Mouse (Mus musculus) G1E (cell line): ENCODE data around the gene Nrp2. TPM values are rescaled to one million over a fixed set of nuclear protein-coding genes. Genes with fewer than 3 reads are reported as not detected.

Experiments
- ATAC-seq: 2 replicates; pipeline ENCODE4 v1.8.0; 2016; ENCODE audit warnings: mild to moderate bottlenecking; ENCODE audit not compliant: insufficient number of reproducible peaks, poor library complexity, low FRiP score, severe bottlenecking; ENCODE audit errors: extremely low read depth
- DNase-seq: peaks from one replicate; pipeline ENCODE4 v3.0.0; 2012; ENCODE audit warnings: low spot score
- H3K27me3 ChIP-seq: 2 replicates; pipeline ENCODE4 v1.6.1; 2012; ENCODE audit warnings: mild to moderate bottlenecking, low read length, inconsistent platforms; ENCODE audit not compliant: insufficient read depth
- H3K36me3 ChIP-seq: replicated peaks from 2 replicates; pipeline ENCODE3; 2012; ENCODE audit warnings: mild to moderate bottlenecking, inconsistent platforms
- H3K4me1 ChIP-seq: 2 replicates; pipeline ENCODE4 v1.6.1; 2012; ENCODE audit warnings: low read depth, low read length, inconsistent platforms, mixed read lengths; ENCODE audit not compliant: insufficient read depth
- H3K4me3 ChIP-seq: 2 replicates; pipeline ENCODE4 v1.5.1; 2012; ENCODE audit warnings: low read depth, mild to moderate bottlenecking, inconsistent platforms, low read length, moderate library complexity, mixed read lengths
- H3K9me3 ChIP-seq: replicated peaks from 2 replicates; pipeline ENCODE4 v1.6.1; 2012; ENCODE audit warnings: inconsistent platforms
- CTCF ChIP-seq: IDR thresholded peaks from 2 replicates; pipeline ENCODE4 v1.5.1; 2012; ENCODE audit warnings: low read depth, low read length, inconsistent platforms, mixed read lengths
- GATA1 ChIP-seq: IDR thresholded peaks from 2 replicates; pipeline ENCODE4 v1.6.1; 2012; ENCODE audit warnings: borderline replicate concordance, low read length, inconsistent platforms, mixed read lengths
- GATA2 ChIP-seq: IDR thresholded peaks from 2 replicates; pipeline ENCODE4 v1.6.1; 2012; ENCODE audit warnings: low read depth, low read length, inconsistent platforms, borderline replicate concordance
- POLR2AphosphoS5 ChIP-seq: IDR thresholded peaks from 2 replicates; pipeline ENCODE4 v1.6.1; 2012; ENCODE audit warnings: low read depth, low read length, inconsistent platforms; ENCODE audit not compliant: insufficient replicate concordance
- TAL1 ChIP-seq: conservative IDR thresholded peaks from 2 replicates; pipeline ENCODE4 v1.6.1; 2012; ENCODE audit warnings: low read depth, low read length, inconsistent platforms, mixed read lengths
- polyA plus RNA-seq: library from polyadenylated mRNA; stranded (reverse); fragments of >175 nt; gene quantifications from 2 replicates; pipeline ENCODE4 v1.2.3, GENCODE M21; 2012
- total RNA-seq, 2 experiments: library from RNA; stranded (forward) in 1 of 2; stranded (reverse) in 1 of 2; fragments of 200-1000 nt in 1 of 2; fragments of >200 nt in 1 of 2; fragmentation: Nextera tagmentation in 1 of 2; gene quantifications; 2 replicates each; pipeline ENCODE4 v1.2.3; 2014 to 2017

Nrp2 gene
- total and polyA plus RNA-seq, 3 experiments, result 0.07 to 0.16 TPM; not detected in 1

GRCm38 (mm10) chr1:62782573-62782972 is 79.5 kb downstream of the Nrp2 start:
- ATAC-seq (no peak), DNase-seq (no peak)

GRCm38 (mm10) chr1:62783354-62784083 is 80.4 kb downstream of the Nrp2 start:
- Histone ChIP-seq H3K36me3 (no peaks in the 10 kb centered on the region), H3K4me3 (no peak overlapping the region; the same call in 1 of the 2 replicates)
- ATAC-seq, result peak; percentile 29; the same call in 1 of the 2 replicates

More at GRCm38 (mm10) chr1:62782573-62782972, 79.5 kb downstream of the Nrp2 start:
- H3K36me3 ChIP-seq, result no peaks in the 10 kb centered on the region
- H3K4me1 ChIP-seq, result peaks cover 49% of the 10 kb centered on the region
- H3K9me3 ChIP-seq, result no peaks in the 10 kb centered on the region
- TF ChIP-seq CTCF (no peak), POLR2AphosphoS5 (no peak), GATA1 (no peak), TAL1 (no peak), GATA2 (no peak)
- H3K27me3 ChIP-seq, result peaks cover 59% of the 10 kb centered on the region
- H3K4me3 ChIP-seq, result no peak overlapping the region

GRCm38 (mm10) chr1:62784084-62784392 is 81.0 kb downstream of the Nrp2 start:
- ATAC-seq, result peak; percentile 37
- Histone ChIP-seq H3K4me3 (no peak overlapping the region), H3K36me3 (no peaks in the 10 kb centered on the region), H3K27me3 (peaks cover 71% of the 10 kb centered on the region), H3K4me1 (peaks cover 34% of the 10 kb centered on the region), H3K9me3 (no peaks in the 10 kb centered on the region)
- DNase-seq, result no peak
- TF ChIP-seq POLR2AphosphoS5 (no peak), TAL1 (no peak), CTCF (no peak), GATA2 (no peak), GATA1 (no peak)

More at GRCm38 (mm10) chr1:62783354-62784083, 80.4 kb downstream of the Nrp2 start:
- no peak for TF ChIP-seq CTCF
- no peak for TF ChIP-seq TAL1
- no peak for TF ChIP-seq POLR2AphosphoS5
- no peak for TF ChIP-seq GATA1
- TF ChIP-seq GATA2, result no peak
- no peak for DNase-seq
- peaks cover 67% of the 10 kb centered on the region for H3K27me3 ChIP-seq
- no peaks in the 10 kb centered on the region for H3K9me3 ChIP-seq
- H3K4me1 ChIP-seq, result peaks cover 40% of the 10 kb centered on the region

GRCm38 (mm10) chr1:62786255-62786654 is 83.2 kb downstream of the Nrp2 start:
- DNase-seq, result peak; percentile 49
- no peaks in the 10 kb centered on the region for H3K36me3 ChIP-seq
- no peak overlapping the region for H3K4me3 ChIP-seq
- no peaks in the 10 kb centered on the region for H3K9me3 ChIP-seq
- peaks cover 26% of the 10 kb centered on the region for H3K4me1 ChIP-seq
- H3K27me3 ChIP-seq, result peaks cover 70% of the 10 kb centered on the region
- no peak for TF ChIP-seq POLR2AphosphoS5
- TF ChIP-seq GATA1, result no peak
- no peak for TF ChIP-seq TAL1
- no peak for TF ChIP-seq GATA2
- TF ChIP-seq CTCF, result peak; percentile 57
- ATAC-seq, result no peak

GRCm38 (mm10) chr1:62787546-62787945 is 84.5 kb downstream of the Nrp2 start:
- Histone ChIP-seq H3K27me3 (peaks cover 62% of the 10 kb centered on the region), H3K4me3 (no peak overlapping the region), H3K9me3 (no peaks in the 10 kb centered on the region), H3K36me3 (no peaks in the 10 kb centered on the region), H3K4me1 (peaks cover 14% of the 10 kb centered on the region)
- DNase-seq (no peak), ATAC-seq (no peak)
- TF ChIP-seq TAL1 (no peak), POLR2AphosphoS5 (no peak), CTCF (no peak), GATA2 (no peak), GATA1 (no peak)

- peaks cover 33% of the 10 kb centered on the region for H3K27me3 ChIP-seq
- ATAC-seq, result no peak
- no peaks in the 10 kb centered on the region for H3K4me1 ChIP-seq
- TF ChIP-seq GATA2, result no peak
- no peak for TF ChIP-seq CTCF
- no peak for TF ChIP-seq GATA1
- TF ChIP-seq POLR2AphosphoS5, result no peak
- no peak for TF ChIP-seq TAL1
- H3K4me3 ChIP-seq, result no peak overlapping the region
- no peaks in the 10 kb centered on the region for H3K9me3 ChIP-seq
- no peak for DNase-seq
- H3K36me3 ChIP-seq, result no peaks in the 10 kb centered on the region
Observed at GRCm38 (mm10) chr1:62794223-62794895, 91.3 kb downstream of the Nrp2 start.
